Mouse (Mus musculus): ENCODE measurements around the gene Eif2b4.

Eif2b4 gene

GRCm38 (mm10) chr5:31199321-31199892, 6.2 kb upstream of the Eif2b4 start:
- DNase-seq, result no peak

- DNase-seq, result no peak
Measured at GRCm38 (mm10) chr5:31198616-31199320, 5.5 kb upstream of the Eif2b4 start.

DNA sequence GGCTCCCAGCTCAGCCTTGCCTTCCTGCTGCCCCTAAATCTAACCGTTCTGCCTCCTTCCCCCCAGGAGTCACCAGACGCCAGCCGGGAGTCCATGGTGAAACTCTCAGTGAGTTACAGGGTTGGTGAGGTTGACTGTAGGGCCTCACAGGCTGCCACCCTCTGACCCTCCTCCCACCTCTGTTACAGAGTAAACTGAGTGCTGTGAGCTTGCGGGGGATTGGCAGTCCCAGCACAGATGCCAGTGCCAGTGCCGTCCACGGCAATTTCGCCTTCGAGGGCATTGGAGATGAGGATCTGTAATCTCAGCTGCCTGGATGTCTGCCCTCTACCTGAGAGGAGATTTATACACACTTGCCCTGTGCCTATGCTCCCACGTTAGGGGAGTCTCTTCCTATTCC, 4.9 kb upstream of the Eif2b4 start:
- no peak for DNase-seq

DNA sequence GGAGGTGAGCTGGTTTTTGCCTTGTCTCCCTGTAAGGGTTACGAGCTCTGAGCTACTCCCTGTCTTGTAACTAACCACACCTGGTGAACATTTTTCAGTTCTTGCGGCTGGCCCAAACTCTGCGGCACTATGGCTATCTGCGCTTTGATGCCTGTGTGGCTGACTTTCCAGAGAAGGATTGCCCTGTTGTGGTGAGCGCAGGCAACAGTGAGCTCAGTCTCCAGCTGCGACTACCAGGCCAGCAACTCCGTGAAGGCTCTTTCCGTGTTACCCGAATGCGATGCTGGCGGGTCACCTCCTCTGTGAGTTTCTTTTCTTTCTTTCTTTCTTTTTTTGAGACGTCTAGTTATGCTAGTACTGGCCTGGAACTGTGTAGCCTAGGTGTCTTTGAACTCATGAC, 3.8 kb upstream of the Eif2b4 start:
- no peak for DNase-seq

DNA sequence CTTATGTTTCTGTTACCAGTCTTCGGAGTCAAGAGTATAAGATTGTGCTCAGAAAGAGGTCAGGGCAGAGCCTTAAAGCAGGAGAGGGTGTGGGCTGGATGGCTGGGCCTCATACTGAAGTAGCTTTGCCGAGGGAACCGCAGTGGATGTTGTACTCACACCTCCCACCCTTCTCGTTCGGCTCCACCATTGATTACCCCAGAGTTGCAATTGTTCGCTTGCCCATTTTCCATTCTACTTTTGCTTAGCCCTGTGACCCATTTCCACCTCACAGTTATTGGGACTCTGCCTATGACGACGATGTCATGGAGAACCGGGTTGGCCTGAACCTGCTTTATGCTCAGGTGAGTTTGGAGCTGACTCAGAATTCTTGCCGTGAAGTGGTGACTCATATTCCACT, 3.0 kb upstream of the Eif2b4 start:
- DNase-seq, result no peak

DNA sequence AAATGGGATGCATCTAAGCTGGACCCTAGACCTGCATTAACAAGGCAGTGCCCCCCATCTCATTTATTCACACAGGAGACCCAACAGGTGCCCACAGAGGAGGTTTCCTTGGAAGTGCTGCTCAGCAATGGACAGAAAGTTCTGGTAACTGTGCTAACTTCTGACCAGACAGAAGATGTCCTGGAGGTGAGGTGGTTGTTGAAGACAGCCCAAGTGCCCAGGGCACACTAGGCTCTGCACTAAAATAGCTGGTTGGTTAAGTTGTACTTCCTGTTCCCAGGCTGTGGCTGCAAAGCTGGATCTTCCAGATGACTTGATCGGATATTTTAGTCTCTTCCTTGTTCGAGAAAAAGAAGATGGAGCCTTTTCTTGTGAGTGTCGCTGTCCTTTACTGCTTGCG, 2.4 kb upstream of the Eif2b4 start:
- no peak for DNase-seq

DNA sequence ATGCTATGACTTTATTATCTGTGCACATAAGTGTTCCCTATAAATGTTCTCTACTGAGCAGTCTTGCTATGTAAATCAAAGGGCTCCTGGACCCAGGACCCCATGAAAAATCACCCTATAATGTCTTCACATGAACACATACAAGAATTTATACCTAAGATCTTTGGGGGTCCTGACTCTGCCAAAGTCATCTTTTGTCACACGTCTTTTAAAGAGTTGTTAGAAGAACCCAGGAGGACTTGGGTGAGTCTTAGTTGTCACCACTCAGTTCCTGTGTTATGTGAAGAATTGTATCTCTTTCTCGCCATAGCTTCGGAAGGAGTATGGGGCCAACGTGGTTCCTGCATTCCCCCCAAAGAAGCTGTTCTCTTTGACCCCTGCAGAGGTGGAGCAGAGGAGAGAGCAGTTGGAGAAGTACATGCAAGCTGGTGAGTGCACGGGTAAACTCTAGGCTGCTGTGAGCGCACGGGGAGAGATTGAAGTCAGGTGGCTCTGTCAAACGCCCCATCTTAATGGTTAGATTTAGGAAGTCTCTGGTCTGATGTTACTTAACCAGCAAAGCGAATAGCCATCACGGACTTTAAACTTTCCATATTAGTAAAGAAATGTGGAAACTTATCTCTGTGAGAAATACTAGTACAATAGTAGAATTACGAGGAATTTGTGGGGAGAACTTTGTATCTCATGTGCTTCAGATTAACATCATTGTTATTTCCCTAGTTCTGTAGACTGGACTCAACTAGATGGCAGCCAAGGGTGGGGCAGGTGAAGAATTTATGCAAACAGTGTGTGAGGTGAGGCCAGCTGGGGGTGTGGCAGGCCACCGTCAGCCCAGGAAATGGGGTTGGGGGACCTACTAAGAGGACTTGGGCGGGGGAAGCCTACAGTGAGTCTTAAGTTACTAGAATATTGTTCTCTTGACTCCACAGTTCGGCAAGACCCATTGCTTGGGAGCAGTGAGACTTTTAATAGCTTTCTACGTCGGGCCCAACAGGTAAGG, 1.6 kb upstream of the Eif2b4 start:
- DNase-seq, result no peak

- DNase-seq, result no peak
Measured at GRCm38 (mm10) chr5:31193631-31194281, 526 bp upstream of the Eif2b4 start.

GRCm38 (mm10) chr5:31192045-31192938, 938 bp downstream of the Eif2b4 start:
- DNase-seq, result peak; percentile 78 to 89

- DNase-seq, result no peak
Measured at GRCm38 (mm10) chr5:31190201-31190600, 3.0 kb downstream of the Eif2b4 start.

DNA sequence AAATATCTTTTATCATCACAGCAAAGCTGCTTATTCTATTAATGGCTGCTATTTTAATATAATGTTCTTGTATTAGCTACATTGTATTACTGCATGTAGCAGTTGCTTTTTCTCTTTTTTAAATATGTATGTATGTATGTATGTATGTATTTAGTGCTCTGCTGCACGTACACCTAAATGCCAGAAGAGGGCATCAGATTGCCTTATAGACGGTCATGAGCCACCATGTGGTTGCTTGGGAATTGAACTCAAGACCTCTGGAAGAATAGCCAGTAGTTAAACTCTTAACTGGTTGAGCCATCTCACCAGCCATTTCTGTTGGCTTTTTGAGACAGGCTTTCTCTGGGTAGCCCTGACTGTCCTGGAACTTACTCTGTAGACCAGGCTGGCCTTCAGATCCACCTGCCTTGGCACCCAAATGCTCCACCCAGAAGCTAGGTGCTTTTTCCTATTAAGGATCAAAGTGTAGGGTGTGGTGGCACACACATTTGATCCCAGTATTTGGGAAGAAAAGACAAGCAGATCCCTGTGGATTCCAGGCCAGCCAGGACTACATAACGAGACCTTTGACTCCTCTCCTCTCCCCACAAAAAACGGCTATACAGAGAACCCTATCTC, 4.9 kb downstream of the Eif2b4 start:
- no peak for DNase-seq

- DNase-seq, result no peak
Measured at GRCm38 (mm10) chr5:31183678-31184077, 9.6 kb downstream of the Eif2b4 start.

DNA sequence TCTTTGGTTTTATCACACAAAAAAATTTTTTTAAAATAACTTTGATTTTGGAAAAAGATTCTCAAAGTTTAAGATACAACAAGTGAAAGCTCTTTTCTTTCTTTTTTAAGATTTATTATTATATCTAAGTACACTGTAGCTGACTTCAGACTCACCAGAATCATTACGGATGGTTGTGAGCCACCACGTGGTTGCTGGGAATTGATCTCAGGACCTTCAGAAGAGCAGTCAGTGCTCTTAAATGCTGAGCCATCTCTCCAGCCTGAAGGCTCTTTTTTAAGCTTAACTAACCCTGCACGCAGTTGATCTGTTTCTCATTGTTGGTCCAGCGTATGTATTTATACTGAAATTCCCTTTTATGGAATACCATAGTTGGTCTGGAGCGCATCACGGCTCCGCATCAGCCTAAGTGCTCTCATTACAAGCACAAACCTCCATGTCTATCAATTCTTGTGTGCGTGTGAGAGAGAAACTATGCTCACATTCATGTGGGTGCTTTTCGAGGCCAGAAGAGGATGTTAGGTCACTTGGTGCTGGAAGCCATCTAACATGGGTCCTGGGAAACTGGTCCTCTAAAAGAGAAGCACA, 12.0 kb downstream of the Eif2b4 start:
- no peak for DNase-seq

- DNase-seq, result peak; percentile 96 to 97
Measured at GRCm38 (mm10) chr5:31179766-31180630, 13.2 kb downstream of the Eif2b4 start, which contains the start of the genes Gm29609 and Gtf3c2. TSS of gene Gm29609 (minus strand) at chr5:31179911. TSS of gene Gtf3c2 (minus strand) at chr5:31180144.

DNA sequence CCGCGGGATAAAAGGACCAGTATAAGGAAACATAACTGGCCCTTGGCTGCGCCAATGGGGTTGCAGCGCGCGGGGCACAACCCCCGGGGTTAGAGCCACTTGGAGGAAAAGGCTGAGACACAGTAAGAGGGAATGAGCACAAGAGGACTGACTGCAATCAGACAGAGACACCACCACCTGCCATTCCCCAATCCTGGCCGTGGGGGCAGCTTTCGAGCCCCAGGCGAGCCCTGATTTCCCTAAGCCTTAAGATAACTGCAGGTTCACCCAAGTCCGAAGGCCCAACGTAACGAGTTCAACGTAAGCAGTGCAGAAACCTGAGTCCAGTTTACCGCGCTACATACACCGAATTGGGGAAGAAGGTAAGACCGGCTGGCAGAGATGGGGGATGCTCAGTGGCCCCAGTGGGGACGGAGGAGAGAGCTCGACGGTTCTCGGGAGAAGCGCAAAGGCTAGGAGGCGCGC, 13.9 kb downstream of the Eif2b4 start:
- DNase-seq, result peak; percentile 36 to 76

- DNase-seq, result no peak
Measured at GRCm38 (mm10) chr5:31168630-31169029, 24.6 kb downstream of the Eif2b4 start.

DNA sequence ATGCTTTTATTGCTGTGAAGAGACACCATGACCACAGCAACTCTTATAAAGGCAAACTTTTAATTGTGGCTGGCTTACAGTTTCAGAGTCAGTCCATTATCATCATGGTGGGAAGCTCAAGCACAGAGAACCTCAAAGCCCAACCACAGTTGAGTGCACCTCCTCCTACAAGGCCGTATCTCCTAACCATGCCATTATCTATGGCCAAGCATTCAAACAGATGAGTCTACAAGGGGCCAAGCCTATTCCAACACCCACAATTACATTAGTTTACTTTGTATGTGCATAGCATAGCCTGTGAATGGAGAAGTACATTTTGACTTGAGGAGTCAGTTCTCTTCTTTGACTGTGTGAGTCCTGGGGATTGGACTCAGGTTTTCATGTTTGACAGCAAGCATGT, 28.4 kb downstream of the Eif2b4 start:
- no peak for DNase-seq

DNA sequence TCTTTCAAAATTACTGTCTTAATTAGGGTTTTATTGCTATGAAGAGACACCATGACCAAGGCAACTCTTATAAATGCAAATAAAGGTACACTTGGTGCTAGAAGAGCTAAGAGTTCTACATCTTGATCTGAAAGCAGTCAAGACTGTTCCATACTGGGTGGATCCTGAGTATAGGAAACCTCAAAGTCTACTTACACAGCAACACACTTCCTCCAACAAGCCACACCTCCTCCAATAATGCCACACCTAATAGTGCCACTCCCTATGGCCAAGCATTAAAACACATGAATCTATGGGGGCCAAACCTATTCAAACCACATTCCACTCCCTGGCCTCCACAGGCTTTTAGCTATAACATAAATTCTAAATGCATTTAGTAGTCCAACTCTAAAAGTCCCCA, 30.8 kb downstream of the Eif2b4 start:
- DNase-seq, result no peak

GRCm38 (mm10) chr5:31154152-31154553, 39.1 kb downstream of the Eif2b4 start, which contains the start of gene Mpv17:
TSS of gene Mpv17 (minus strand) at chr5:31154251.
- peak; percentile 90 to 96 for DNase-seq
